Mouse (Mus musculus) intestine, postnatal 0 days (tissue): ENCODE data around the gene Cops8. TPM values are rescaled to one million over a fixed set of nuclear protein-coding genes. Genes with fewer than 3 reads are reported as not detected.

Experiments
- ATAC-seq: fragments of 200-750 bp; cut with Nextera tagmentation; 2 replicates; pipeline ENCODE4 v1.8.0; 2017; ENCODE audit warnings: mild to moderate bottlenecking, moderate TSS enrichment, moderate library complexity
- H3K27ac ChIP-seq: fragments of 300-500 bp; sonication (generic); 2 replicates; pipeline ENCODE4 v1.5.1; 2014; ENCODE audit warnings: mild to moderate bottlenecking, low read depth, low read length, moderate library complexity
- H3K27me3 ChIP-seq: fragments of 300-500 bp; sonication (generic); replicated peaks from 2 replicates; pipeline ENCODE4 v1.6.1; 2014; ENCODE audit warnings: low read length, mixed read lengths; ENCODE audit not compliant: control insufficient read depth, insufficient read depth
- H3K36me3 ChIP-seq: fragments of 300-500 bp; sonication (generic); 2 replicates; pipeline ENCODE4 v1.6.1; 2014; ENCODE audit warnings: mild to moderate bottlenecking, moderate library complexity; ENCODE audit not compliant: control insufficient read depth, insufficient read depth
- H3K4me1 ChIP-seq: fragments of 300-500 bp; sonication (generic); replicated peaks from 2 replicates; pipeline ENCODE4 v1.6.1; 2014; ENCODE audit warnings: antibody characterized with exemption, low read length, mixed read lengths; ENCODE audit not compliant: control insufficient read depth, insufficient read depth
- H3K4me2 ChIP-seq: fragments of 300-500 bp; sonication (generic); replicated peaks from 2 replicates; pipeline ENCODE4 v1.6.1; 2014; ENCODE audit warnings: low read depth, mild to moderate bottlenecking, moderate library complexity
- H3K4me3 ChIP-seq: fragments of 300-500 bp; sonication (generic); 2 replicates; pipeline ENCODE4 v1.5.1; 2014; ENCODE audit warnings: low read depth, low read length
- H3K9ac ChIP-seq: fragments of 300-500 bp; sonication (generic); 2 replicates; pipeline ENCODE4 v1.6.1; 2014; ENCODE audit warnings: mild to moderate bottlenecking, low read depth, low read length
- H3K9me3 ChIP-seq: fragments of 300-500 bp; sonication (generic); 2 replicates; pipeline ENCODE4 v1.6.1; 2016; ENCODE audit warnings: mixed run types; ENCODE audit not compliant: control insufficient read depth
- CTCF ChIP-seq: sonication (generic); IDR thresholded peaks from 2 replicates; pipeline ENCODE4 v1.5.1; 2016; ENCODE audit warnings: low read depth, mild to moderate bottlenecking, control low read depth, antibody characterized with exemption, moderate library complexity
- WGBS: fragments of 180-500 bp; shearing (Covaris S2); extraction: QIAGEN DNeasy Blood & Tissue Kit; methylation state at CpG from one replicate; pipeline ENCODE4 v1.1.7; 2014; 5-methylcytosine and 5-hydroxymethylcytosine counted together
- polyA plus RNA-seq: library from polyadenylated mRNA; unstranded; fragments of >200 nt; fragmentation: Nextera tagmentation; extraction: Ambion mirVana; gene quantifications from 2 replicates; pipeline ENCODE4 v1.2.1, GENCODE M21; 2015

The Cops8 gene
- polyA plus RNA-seq, 1 experiment from 2014 or later: 49.7 TPM

GRCm38 (mm10) chr1:90574845-90575244 is 27.9 kb upstream of the Cops8 start:
- no peaks in the 10 kb centered on the region for H3K9me3 ChIP-seq
- no peak overlapping the region for H3K4me2 ChIP-seq
- H3K27me3 ChIP-seq: no peaks in the 10 kb centered on the region
- H3K27ac ChIP-seq: no peak overlapping the region
- WGBS: 49% methylated on average over 3 of the region's 3 CpGs
- no peak for ATAC-seq
- no peak for TF ChIP-seq CTCF
- no peaks in the 10 kb centered on the region for H3K4me1 ChIP-seq
- no peak overlapping the region for H3K9ac ChIP-seq
- H3K4me3 ChIP-seq: no peak overlapping the region
- H3K36me3 ChIP-seq: no peaks in the 10 kb centered on the region

DNA sequence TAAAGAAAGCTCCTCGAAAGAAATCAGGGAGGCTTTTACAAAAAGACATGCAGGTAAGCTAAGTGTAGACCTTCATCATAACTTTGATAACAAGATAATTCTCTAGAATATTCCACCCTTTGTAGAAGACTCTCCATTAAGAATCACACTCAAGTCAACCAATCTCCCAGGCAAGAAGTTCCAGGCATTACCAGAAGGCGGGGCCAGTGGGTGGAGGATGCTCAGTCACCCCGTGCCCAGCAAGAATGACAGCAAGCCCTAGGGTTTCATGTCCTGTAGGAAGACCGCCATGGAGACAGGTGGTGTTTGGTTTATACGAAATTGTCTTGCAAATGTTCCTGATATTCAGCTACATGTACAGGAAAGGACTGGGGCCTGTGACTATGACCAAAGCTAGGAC is 25.4 kb upstream of the Cops8 start:
- Histone ChIP-seq H3K4me3 (no peak overlapping the region), H3K36me3 (no peaks in the 10 kb centered on the region), H3K4me1 (no peaks in the 10 kb centered on the region), H3K9ac (no peak overlapping the region), H3K27me3 (no peaks in the 10 kb centered on the region), H3K9me3 (no peaks in the 10 kb centered on the region), H3K27ac (no peak overlapping the region), H3K4me2 (no peak overlapping the region)
- WGBS: 77% methylated on average over 5 of the region's 5 CpGs
- no peak for ATAC-seq
- TF ChIP-seq CTCF: peak; percentile 22; the same call in 1 of the 2 replicates

DNA sequence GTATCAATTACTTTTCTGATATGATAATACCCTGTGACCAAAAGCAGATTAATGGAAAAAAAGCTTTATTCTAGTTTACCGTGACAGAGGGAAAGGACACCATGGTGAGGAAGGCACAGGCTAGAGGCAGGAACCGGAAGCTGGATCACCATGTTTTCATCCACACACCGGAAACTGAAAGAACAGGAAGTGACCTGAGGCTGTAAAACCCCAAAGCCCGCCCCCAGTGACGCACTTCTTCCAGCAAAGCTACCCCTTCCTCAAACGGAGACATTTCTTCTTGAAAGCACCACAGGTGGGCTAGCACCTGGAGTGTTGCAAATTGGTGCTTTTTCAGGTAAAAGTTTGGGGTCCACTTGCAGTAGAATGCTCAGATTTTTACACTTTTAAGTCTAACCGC is 20.1 kb upstream of the Cops8 start:
- Histone ChIP-seq H3K4me2 (no peak overlapping the region), H3K4me3 (no peak overlapping the region), H3K4me1 (no peaks in the 10 kb centered on the region), H3K9ac (no peak overlapping the region), H3K9me3 (no peaks in the 10 kb centered on the region), H3K27ac (no peak overlapping the region), H3K27me3 (no peaks in the 10 kb centered on the region), H3K36me3 (no peaks in the 10 kb centered on the region)
- no peak for ATAC-seq
- TF ChIP-seq CTCF: no peak
- 79% methylated on average over 7 of the region's 7 CpGs for WGBS

- Histone ChIP-seq H3K9ac (no peak overlapping the region), H3K9me3 (no peaks in the 10 kb centered on the region), H3K27ac (no peak overlapping the region), H3K27me3 (no peaks in the 10 kb centered on the region), H3K36me3 (no peaks in the 10 kb centered on the region), H3K4me1 (no peaks in the 10 kb centered on the region), H3K4me2 (no peak overlapping the region), H3K4me3 (no peak overlapping the region)
- TF ChIP-seq CTCF: peak; percentile 88
- WGBS: 62% methylated on average over 9 of the region's 9 CpGs
- ATAC-seq: 0 out of 2 replicates have a peak, but pooled peaks have one; percentile 51
Observed at GRCm38 (mm10) chr1:90588021-90588734, 14.6 kb upstream of the Cops8 start.

- no peak overlapping the region for H3K4me2 ChIP-seq
- no peaks in the 10 kb centered on the region for H3K27me3 ChIP-seq
- no peaks in the 10 kb centered on the region for H3K36me3 ChIP-seq
- no peak for ATAC-seq
- H3K4me3 ChIP-seq: no peak overlapping the region
- H3K4me1 ChIP-seq: no peaks in the 10 kb centered on the region
- WGBS: 25% methylated on average over 2 of the region's 2 CpGs
- TF ChIP-seq CTCF: peak; percentile 77
- H3K9me3 ChIP-seq: no peaks in the 10 kb centered on the region
- H3K27ac ChIP-seq: no peak overlapping the region
- no peak overlapping the region for H3K9ac ChIP-seq
Observed at GRCm38 (mm10) chr1:90590797-90591196, 12.0 kb upstream of the Cops8 start.

- 24% methylated on average over 6 of the region's 6 CpGs for WGBS
Observed at GRCm38 (mm10) chr1:90592784-90593183, 10.0 kb upstream of the Cops8 start.

More at GRCm38 (mm10) chr1:90592784-90593183, 10.0 kb upstream of the Cops8 start:
- no peaks in the 10 kb centered on the region for H3K4me1 ChIP-seq
- H3K9me3 ChIP-seq: no peaks in the 10 kb centered on the region
- ATAC-seq: no peak
- peak; percentile 95 for TF ChIP-seq CTCF
- no peak overlapping the region for H3K27ac ChIP-seq
- H3K4me3 ChIP-seq: no peak overlapping the region
- H3K27me3 ChIP-seq: no peaks in the 10 kb centered on the region
- H3K4me2 ChIP-seq: no peak overlapping the region
- no peak overlapping the region for H3K9ac ChIP-seq
- no peaks in the 10 kb centered on the region for H3K36me3 ChIP-seq
